Mouse (Mus musculus): ENCODE results near the gene Pcnx. TPM values are rescaled to one million over a fixed set of nuclear protein-coding genes. Genes with fewer than 3 reads are reported as not detected.
A peak's percentile ranks its signal among the peaks of the same experiment; 100 is the strongest.

Gene Pcnx
- total RNA-seq, 2 experiments from 2014 or later, result 91.5 to 99.8 TPM

DNA sequence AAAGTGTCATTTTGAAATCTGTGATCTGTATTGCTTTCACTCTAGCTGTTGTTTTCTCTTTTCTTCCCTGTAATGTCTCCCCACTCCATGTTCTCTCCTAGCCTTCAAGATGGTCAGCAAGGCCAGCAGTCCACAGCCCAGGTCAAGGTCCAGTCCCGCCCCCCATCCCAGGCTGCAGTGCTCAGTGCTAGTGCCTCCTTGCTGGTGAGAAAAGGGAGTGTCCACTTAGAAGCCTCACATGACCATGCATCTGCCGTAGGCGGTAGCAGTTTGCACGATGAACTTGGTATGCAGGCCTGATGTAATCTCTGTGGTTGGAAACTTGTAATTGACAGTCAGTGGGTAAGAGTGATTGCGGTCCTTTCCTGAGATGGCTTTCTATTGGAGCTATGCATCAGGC lies 73.6 kb downstream of the Pcnx start:
- intact Hi-C loops (cut with DNase I), result no loop called here
- no peak for DNase-seq (ENCODE audit: low spot score in 2 of 2)

DNA sequence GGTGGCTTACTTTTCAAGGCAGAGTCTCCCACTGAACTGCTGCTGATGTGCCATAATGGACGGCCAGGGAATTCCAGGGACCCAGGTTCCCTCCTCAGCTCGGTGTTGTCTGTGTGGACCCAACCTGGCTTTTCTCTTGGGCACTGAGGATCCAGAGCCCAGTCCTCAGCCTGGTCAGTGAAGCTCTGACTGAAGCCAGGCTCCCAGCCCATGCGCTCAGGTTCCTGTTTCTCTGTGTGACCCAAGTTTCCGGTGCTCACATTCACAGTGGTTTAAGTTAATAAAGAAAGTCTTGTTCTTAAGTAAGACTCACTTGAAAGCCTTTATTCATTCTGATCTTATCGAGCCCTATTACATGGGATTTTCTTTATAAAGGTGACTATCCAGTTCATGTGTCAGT lies 74.7 kb downstream of the Pcnx start:
- intact Hi-C loops (cut with DNase I), result no loop called here

DNA sequence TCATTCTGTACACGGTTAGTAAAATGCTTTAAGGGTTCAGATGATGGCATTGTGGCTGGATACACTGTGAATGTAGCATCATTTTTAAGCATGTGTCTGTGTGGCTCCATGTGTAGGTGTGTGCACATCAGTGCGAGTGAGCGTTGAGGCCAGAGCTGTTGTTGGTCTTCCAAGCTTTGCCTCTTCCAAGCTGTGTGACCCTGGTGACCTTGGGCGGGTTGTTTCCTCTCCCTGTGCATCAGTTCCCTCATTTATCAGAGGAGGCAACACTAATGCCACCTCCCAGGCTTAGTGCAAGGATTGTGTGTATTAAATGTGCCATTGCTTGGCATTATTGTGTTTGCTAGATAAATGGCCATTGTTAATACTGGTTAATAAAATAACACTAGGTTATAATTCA lies 76.2 kb downstream of the Pcnx start:
- no peak for DNase-seq (ENCODE audit: low spot score in 2 of 2)
- intact Hi-C loops (cut with DNase I), result no loop called here

More for the DNA sequence above, 74.7 kb downstream of the Pcnx start:
- no peak for DNase-seq (ENCODE audit: low spot score in 2 of 2)

DNA sequence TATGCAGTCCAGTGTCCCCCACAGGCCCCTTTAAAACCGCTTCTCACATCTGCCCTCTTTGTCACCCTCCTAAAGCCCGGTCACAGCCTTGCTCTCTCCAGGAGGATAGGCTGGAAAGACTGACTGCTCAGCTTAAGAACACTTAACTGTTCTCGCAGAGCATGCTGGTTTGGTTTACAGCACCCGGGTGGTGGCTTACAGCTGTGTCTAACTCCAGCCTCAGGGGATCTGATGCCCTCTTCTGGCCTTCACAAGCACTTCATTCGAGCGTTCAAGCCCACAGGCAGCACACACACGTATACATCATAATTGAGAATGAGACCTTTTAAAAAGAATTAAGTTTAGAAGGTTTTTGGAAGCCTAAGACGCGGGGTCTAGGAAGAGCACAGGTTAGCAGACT lies 81.4 kb downstream of the Pcnx start:
- intact Hi-C loops (cut with DNase I), result no loop called here
- no peak for DNase-seq (ENCODE audit: low spot score in 2 of 2)

DNA sequence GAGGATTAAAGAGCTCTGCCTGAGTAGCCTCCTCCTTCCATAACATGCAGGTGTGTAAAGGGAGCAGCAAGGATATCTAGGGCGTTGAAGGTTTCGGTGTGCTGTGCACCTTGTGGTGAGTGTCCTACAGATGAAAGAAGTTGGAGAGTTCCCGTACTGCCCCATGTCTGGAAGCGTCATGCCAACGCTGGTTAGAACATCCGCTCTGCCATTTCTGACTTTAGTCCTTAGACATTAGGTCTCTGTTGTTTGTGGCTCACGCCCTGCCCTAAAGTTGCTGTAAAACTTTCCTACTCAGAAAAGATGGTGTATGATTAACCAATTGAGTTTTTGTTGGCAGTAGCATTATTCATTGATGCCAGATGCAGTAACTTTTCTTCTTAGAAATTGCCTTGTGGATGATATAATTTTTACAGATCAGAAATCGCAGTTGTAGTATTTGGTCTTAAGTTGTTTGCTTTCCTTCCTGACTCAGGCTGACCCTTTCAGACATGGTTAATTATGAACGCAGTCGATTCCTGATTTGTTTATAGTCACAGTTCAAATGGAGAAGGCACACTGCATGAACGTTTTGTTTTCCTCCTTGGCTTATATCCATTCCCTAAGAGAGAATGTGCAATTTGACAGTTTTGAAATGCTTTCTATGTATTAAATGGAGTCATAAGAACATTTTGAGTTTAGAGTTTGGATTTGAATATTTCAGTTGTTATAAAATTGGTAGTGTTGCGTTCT lies 83.7 kb downstream of the Pcnx start:
- no peak for DNase-seq (ENCODE audit: low spot score in 2 of 2)
- intact Hi-C loops (cut with DNase I), result no loop called here

DNA sequence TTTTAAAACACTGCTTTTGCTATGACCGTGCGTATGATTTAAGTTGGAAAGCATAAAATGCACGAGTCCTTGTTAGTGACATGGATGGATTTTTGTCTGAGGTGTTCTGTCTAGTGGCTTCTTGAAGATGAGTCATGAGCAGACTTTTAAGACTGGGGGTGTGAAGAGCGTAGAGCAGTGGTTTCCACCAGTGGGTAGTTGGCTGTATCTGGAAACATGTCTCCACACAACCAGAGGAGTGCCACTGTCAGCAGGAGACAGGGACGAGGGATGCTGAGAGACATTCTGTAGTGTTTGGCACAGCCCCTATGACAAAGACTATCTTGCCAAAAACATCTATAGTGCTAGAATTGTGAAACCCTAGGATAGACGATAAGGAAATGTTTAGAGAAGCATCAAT lies 89.2 kb downstream of the Pcnx start:
- DNase-seq (ENCODE audit: low spot score in 2 of 2), result peak in 1 of 2 experiments; percentile 37

DNA sequence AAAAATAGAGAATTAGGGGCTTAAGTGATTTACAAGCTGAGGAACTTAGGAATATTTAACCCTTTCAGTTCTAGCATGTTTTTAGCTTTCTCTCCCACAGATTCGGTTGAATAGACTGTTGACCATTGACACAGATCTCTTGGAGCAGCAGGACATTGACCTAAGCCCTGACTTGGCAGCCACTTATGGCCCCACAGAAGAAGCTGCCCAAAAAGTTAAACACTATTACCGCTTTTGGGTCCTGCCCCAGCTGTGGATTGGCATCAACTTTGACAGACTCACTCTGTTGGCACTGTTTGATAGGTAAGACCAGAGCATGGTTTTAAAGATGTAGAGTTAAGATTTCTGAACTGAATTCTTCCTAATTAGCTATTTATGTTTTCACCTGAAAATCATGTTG lies 90.2 kb downstream of the Pcnx start:
- intact Hi-C loops (cut with DNase I), result no loop called here
- DNase-seq (ENCODE audit: low spot score in 2 of 2), result no peak

More for the DNA sequence above, 89.2 kb downstream of the Pcnx start:
- intact Hi-C loops (cut with DNase I), result no loop called here

DNA sequence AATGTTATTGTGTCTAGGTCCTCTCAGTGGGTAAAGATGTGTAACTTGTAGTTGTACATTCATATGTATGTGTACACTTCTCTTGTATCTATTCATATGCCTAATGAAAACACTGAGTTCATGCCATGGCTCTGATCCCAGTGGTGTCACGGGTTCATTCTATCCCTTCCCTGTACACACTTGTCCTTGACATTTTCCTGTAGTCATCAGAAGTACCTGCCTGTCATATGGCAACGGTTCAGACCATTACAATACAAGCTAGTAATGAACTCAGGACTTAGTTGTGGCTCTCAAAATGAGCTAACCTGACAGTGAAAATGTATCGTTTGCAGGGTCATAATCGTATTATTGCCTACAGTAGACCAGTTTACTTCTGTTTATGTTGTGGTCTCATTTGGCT lies 98.5 kb downstream of the Pcnx start:
- no peak for DNase-seq (ENCODE audit: low spot score in 2 of 2)

DNA sequence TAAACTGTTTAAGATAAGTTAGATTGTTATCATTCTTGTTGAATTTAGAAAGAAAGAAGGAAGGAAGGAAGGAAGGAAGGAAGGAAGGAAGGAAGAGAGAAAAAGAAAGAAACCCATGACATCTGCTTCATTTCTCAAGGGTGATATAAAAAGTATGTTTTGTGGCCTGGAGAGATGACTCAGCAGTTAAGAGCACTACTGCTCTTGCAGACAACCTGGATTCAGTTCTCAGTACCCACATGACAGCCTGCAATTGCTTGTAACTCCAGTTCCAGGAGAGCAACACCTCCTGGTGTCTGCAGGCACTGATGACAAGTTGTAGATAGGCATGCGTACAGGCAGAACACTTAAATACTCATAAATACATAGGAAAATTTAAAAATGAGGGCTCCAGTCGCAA lies 105.6 kb downstream of the Pcnx start:
- DNase-seq (ENCODE audit: low spot score in 2 of 2), result peak in 1 of 2 experiments; percentile 35
- intact Hi-C loops (cut with DNase I), result no loop called here

More for the DNA sequence above, 98.5 kb downstream of the Pcnx start:
- intact Hi-C loops (cut with DNase I), result no loop called here

DNA sequence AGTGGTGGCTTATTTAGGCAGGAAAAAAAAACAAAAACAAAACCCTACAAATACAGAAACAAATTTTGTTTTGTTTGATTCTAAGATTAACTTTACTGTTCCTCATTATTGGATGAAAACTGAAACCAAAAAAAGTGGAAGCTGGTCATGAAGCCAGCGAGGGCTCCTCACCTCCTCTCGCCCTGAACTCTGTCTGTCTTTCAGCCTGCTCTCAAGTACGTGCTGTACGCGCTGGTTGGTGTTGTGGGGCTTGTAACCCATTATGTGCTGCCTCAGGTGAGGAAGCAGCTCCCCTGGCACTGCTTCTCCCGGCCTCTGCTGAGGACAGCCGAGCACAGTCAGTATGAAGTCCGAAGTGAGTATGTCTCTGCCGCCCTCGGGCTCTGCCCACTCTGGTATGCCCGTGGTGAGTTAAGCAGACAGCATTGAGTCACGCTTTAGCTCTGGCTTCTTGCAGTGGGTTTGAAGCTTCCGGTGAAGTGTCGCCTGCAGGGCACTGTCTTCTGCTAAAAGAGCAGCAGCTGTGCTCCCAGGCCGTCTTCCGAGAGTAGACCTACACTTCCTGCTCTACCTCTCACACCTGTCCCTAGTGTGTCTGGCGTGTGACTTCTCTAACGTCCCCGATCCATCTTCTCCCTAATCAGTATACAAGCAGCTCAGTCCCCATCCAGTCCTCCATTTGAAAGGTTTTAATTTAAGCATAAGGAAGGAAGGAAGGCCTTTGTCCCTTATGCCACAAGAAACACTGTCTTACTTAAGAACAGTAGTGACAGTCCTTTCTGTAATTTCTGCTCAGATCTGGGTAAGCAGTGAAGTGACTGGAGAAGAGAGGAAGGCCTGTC lies 111.4 kb downstream of the Pcnx start:
- intact Hi-C loops (cut with DNase I), result loop anchor here (5.0 kb wide), 2 partner anchors 174 to 501 kb away; no protein-coding TSS in a partner anchor
- peak; percentile 28 to 64 for DNase-seq (ENCODE audit: low spot score in 2 of 2)

DNA sequence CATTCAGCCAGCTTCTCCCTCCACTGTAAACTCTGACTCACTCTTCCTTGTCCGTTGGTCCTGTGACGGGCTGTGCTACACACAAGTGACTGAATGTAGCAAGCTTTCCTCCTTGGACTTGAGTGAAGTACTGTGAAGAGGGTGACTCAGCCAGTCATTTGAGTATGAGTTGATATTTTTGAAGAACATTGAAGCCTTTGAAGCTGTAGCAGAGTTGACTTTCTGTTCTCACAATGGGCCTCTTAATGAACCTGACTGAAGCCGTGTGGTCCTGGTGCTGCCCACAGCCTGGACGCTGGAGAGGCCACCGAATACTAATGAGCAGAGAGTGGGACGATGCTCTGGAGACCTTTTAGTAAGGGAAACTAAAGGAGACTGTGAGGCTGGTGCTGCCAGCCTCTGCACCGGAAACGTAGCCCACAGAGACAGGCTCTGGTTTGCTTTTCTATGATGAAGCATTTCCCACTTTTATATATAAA lies 112.1 kb downstream of the Pcnx start:
- DNase-seq (ENCODE audit: low spot score in 2 of 2), result peak; percentile 35 to 78
- intact Hi-C loops (cut with DNase I), result loop anchor here (5.0 kb wide), 2 partner anchors 175 to 500 kb away; no protein-coding TSS in a partner anchor

DNA sequence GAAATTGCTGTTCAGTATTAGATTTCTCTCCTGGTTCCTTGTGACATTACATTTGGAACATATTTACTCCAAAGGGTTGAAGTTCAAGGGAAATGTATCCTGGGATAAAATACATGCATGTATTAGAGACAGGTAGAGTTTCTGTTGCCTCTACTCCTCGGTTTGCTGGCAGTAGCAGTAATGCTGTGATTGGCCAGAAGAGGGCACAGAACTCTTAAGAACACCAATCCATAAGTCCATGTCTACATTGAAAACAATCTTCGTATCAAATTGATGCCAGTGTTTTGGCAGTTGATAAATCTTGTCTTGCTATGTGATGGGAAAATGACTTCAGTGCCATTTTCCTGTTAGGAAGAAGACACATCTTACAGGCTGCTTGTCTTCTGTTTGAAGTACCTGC lies 115.0 kb downstream of the Pcnx start:
- DNase-seq (ENCODE audit: low spot score in 2 of 2), result peak; percentile 43 to 71
- intact Hi-C loops (cut with DNase I), result loop anchor here (5.0 kb wide), 2 partner anchors 178 to 497 kb away; no protein-coding TSS in a partner anchor

DNA sequence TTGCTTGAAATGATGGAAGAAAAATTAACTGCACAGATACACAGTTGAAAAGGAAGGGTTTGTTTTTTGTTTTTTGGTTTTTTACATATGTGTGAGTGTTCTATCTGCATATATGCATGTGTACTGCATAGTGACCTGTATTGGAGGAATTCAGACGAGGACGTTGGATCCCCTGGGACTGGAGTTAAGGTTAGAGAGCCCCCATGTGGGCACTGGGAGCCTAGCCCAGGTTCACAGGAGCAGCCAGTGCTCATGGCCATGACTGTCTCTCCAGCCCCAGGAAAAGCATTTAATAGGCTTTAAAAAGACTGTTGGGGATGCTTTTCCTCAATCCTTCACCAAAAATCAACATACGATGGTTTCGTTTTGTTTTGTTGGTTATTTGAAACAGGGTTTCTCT lies 117.5 kb downstream of the Pcnx start:
- intact Hi-C loops (cut with DNase I), result no loop called here
- no peak for DNase-seq (ENCODE audit: low spot score in 2 of 2)

DNA sequence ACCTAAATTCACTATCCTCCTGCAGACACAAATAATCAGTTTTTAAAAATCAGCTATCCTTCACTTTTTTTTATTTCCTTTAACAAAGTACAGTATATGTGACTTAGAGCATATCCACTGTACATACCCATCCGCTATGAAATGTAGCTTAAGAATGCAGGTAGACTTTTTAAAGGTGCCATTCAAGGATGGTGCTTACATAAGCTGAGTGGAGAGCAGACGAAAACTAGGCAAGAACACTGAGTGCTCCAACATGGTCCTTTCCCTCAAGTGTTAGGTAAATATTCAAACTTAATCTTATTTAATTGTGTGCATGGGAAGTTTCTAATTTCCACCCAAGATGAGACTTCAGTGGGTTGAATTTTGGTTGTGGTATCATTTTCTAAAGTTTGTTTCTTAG lies 119.5 kb downstream of the Pcnx start:
- intact Hi-C loops (cut with DNase I), result no loop called here
- DNase-seq (ENCODE audit: low spot score in 2 of 2), result no peak

DNA sequence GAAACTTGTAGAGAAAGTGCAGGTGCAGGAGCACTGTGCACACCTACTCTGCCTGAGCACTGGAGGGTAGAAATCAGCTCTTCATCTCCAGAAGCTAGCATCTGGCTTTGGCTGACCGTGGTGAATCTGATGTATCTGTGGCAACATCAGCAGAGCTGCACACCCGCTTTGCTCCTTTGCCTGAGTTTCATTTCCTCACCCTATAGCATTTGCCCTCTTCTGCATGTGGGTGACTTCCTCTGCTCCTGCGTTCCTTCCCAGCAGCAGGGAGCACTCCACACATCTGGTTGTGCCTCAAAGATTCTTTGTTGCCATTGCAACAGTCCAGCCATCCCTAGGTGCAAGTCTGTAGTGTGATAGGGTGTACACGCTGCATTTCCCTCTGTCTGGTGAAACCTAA lies 132.3 kb downstream of the Pcnx start:
- DNase-seq (ENCODE audit: low spot score in 2 of 2), result no peak
- intact Hi-C loops (cut with DNase I), result no loop called here

DNA sequence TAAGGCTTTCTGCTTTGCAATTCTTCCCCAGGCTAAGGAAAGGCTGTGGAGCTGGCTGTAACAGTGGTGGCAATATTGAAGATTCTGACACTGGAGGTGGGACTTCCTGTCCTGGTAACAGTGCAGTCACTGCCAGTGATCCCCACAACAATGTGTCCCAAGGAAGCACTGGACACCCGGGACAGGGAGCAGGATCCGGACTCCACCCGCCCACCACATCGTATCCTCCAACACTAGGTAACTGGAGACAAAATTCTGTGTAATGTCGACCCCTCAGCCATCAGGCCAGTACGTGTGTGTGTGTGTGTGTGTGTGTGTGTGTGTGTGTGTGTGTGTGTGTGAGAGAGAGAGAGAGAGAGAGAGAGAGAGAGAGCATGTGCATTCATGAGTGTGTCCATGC lies 133.2 kb downstream of the Pcnx start:
- DNase-seq (ENCODE audit: low spot score in 2 of 2), result no peak
- intact Hi-C loops (cut with DNase I), result no loop called here

DNA sequence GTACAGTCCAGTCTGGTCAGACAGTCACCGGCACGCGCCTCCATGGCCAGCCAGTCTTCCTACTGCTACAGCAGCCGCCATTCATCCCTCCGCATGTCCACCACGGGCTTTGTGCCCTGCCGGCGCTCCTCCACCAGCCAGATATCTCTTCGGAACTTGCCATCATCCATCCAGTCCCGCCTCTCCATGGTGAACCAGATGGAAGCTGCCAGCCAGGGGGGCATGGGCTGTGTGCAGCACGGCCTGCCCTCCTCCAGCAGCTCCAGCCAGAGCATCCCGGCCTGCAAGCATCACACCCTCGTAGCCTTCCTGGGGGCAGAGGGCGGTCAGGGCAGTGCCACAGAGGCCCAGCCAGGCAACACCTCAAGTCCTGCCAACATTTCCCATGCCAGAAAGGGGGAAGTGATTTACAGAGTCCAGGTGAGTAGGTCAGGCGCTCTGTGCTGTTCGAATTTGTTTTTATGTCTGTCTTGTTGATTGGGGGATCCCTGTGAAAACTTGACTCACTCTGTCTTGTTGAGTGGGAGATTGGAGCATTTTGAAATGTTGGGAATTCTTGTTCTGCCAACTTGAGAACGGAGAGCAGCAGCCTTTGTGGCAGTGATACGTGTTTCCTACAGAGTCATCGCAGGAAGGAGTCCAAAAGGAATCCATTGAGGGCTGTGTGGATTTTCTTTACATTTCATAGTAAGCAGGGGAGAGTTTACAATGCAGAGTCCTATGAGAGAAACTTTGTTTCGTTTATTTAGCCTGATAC lies 135.3 kb downstream of the Pcnx start:
- no peak for DNase-seq (ENCODE audit: low spot score in 2 of 2)
- intact Hi-C loops (cut with DNase I), result no loop called here

DNA sequence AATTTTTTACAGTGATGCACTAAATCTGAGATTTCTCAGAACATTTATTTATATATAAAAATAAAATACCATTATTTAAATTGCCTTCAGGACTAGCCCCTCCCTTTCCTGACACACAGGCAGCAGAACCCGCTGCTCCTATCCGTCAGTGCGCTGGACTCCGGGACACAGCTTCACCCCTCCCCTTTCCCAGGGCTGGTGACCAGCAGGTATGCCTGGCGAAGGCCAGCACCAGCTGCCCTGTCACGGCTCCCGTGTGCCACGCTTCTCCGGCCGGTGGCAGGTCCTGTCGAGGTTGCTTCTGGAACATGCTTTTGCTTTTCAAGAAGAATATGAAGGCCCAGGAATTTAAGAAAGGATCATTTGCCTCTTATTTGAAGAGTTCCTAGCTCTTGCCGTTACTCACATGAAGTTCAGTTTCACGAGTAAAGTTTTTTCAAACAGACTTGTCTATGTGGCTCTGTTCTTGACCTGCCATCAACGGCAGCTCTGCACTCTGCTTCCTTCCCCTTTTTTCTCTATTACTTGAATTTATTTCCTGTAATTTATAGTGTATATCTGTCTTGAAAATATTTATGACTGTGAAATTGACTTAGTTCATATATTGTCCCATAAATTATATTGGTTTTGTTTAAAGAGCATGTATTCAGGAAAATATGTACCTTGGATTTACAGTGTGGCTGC lies 137.0 kb downstream of the Pcnx start:
- no peak for DNase-seq (ENCODE audit: low spot score in 2 of 2)
- intact Hi-C loops (cut with DNase I), result no loop called here

DNA sequence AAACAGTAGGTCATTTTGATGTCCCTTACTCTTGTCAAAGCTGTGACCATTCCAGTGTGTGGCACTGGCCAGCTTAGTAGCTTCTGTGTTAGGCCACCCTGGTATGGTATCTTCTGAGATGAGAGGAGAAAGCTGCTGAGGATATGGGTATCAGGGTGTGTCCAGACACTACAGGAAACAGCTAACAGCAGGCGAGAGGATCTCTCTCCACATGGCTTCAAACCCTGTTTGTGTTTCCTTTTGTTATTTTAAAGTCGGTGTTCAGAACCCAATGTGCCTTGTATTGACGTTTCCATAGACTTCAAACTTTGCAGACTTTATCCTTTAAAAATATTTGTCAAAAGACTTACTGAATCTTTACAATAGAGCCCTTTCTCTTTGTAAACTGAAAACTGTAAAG lies 137.7 kb downstream of the Pcnx start:
- no peak for DNase-seq (ENCODE audit: low spot score in 2 of 2)
- intact Hi-C loops (cut with DNase I), result no loop called here
